Mouse (Mus musculus) brain, adult 2 months (tissue): ENCODE data around the gene Abca1.

Experiments
- DNase-seq: peaks from one replicate; pipeline ENCODE4 v3.0.0; 2011; ENCODE audit warnings: low read depth, low spot score

Gene Abca1

GRCm38 (mm10) chr4:53009871-53010270, 149.8 kb downstream of the Abca1 start:
- DNase-seq = no peak

GRCm38 (mm10) chr4:53009183-53009582, 150.5 kb downstream of the Abca1 start:
- DNase-seq = peak; percentile 25

- DNase-seq = no peak
Measured at GRCm38 (mm10) chr4:53000154-53000553, 159.5 kb downstream of the Abca1 start.

GRCm38 (mm10) chr4:52999449-52999848, 160.2 kb downstream of the Abca1 start:
- DNase-seq = no peak

GRCm38 (mm10) chr4:52989248-52989647, 170.4 kb downstream of the Abca1 start, which contains the start of gene Nipsnap3a:
Gene Nipsnap3a, plus strand, starts transcription at chr4:52989272.
- no peak for DNase-seq

GRCm38 (mm10) chr4:52986266-52986665, 173.4 kb downstream of the Abca1 start:
- no peak for DNase-seq

GRCm38 (mm10) chr4:52985216-52985615, 174.5 kb downstream of the Abca1 start:
- DNase-seq = peak; percentile 65
